Mouse (Mus musculus): ENCODE measurements at regions not wholly inside any gene's neighbourhood (a gene's known extent, or its start where the extent isn't known, plus 50 kb on each side); places are given as distances from the start of the nearest gene placed in this dataset.

DNA sequence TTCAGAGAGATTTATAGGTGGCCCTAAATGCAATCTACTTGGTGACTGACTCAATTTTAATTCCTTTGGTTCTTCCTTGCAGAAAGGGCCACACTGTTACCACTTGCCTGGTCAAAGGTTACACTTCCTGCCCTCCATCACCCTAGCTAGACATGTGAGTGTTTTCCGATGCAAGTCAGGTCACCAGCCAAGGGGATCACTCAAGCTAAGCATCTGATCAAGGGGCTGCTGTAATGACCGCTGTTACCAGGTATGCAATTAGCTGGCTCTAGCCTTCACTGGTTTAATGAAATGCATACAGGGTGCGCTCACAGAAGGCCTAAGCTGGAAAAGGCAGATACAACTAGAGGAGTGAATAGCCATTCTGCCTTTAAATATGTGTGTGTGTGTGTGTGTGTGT, 105.1 kb downstream of the Mtx2 start:
- no peak for TF ChIP-seq POLR2A (IDR thresholded peaks at IDR 0.05; ENCODE audit: borderline replicate concordance, extremely low read depth, low read depth, low read length)
- TF ChIP-seq CTCF (IDR thresholded peaks at IDR 0.05; ENCODE audit: insufficient read depth, low read length): no peak
- no peaks in the 10 kb centered on the region for H3K4me1 ChIP-seq (ENCODE audit: control insufficient read depth, insufficient read depth, low read length)
- no peak for DNase-seq
- H3K4me3 ChIP-seq (replicated peaks; ENCODE audit: extremely low read depth, low read depth, low read length): no peak overlapping the region
- WGBS: 73% methylated on average over 3 of the region's 3 CpGs

DNA sequence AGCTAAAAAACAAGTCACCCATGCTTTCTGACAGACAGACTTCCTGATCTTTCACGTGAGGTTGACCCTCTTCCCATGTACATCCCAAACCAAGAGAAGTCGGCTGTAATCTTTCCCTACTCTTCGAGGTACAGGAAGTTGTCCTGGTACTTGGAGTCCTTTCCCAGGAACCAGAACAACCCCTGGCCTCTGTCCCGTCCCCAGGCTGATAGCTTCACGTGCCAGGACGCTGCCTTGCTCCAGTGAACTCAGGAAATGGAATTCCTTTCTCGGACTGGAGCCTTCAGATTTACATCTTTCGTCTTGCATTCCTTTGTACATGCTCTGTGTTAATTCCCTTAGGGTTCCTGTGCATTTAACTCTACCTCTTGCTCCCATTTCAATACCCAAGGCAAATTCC, 107.6 kb downstream of the Mtx2 start:
- Histone ChIP-seq H3K4me3 (replicated peaks; ENCODE audit: extremely low read depth, low read depth, low read length) (no peak overlapping the region), H3K4me1 (ENCODE audit: control insufficient read depth, insufficient read depth, low read length) (no peaks in the 10 kb centered on the region)
- WGBS: 15% methylated on average over 8 of the region's 8 CpGs
- DNase-seq: no peak
- no peak for TF ChIP-seq POLR2A (IDR thresholded peaks at IDR 0.05; ENCODE audit: borderline replicate concordance, extremely low read depth, low read depth, low read length)
- no peak for TF ChIP-seq CTCF (IDR thresholded peaks at IDR 0.05; ENCODE audit: insufficient read depth, low read length)

DNA sequence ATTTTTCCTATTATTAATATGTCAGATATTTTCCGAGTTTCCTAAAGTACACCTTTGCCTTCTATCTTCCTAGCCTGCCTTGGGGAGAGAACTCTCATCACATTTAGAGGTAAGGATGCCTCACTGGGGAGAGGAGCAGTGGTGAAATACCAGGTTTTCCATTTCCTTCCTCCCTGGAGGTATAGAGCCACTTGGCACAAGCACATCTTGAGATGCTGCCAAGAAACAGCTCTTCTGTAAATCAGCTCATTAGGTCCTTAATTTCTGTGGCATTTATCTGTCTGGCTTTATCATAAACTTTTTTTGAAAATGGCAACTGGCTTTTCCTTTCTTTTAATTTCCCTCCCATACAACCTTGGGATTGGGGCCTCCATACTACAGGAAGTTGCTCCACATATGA, 108.2 kb downstream of the Mtx2 start:
- no peak for DNase-seq
- TF ChIP-seq POLR2A (IDR thresholded peaks at IDR 0.05; ENCODE audit: borderline replicate concordance, extremely low read depth, low read depth, low read length) (no peak), CTCF (IDR thresholded peaks at IDR 0.05; ENCODE audit: insufficient read depth, low read length) (no peak)
- Histone ChIP-seq H3K4me1 (ENCODE audit: control insufficient read depth, insufficient read depth, low read length) (no peaks in the 10 kb centered on the region), H3K4me3 (replicated peaks; ENCODE audit: extremely low read depth, low read depth, low read length) (no peak overlapping the region)
- WGBS: 83% methylated on average over 1 of the region's 1 CpGs

DNA sequence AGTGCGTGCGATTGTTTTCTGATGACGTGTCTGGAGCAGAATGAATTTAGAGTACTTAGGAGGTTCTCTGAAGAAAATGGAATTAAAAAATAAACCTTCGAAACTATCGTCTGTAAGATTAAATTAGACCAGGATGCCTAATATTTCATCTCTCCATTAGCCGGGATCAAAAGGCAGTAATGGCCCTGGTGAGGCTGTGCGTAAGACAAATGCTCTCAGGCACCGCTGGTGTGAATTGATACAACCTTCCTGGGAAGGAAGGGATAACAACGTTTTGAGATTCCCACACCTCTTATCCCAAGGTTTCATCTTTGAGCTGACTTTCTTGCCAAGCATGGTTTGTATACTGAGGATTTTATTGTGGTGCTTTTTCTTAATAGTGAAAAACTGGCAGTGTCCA, 113.1 kb downstream of the Mtx2 start:
- DNase-seq: no peak
- no peaks in the 10 kb centered on the region for H3K4me1 ChIP-seq (ENCODE audit: control insufficient read depth, insufficient read depth, low read length)
- no peak for TF ChIP-seq POLR2A (IDR thresholded peaks at IDR 0.05; ENCODE audit: borderline replicate concordance, extremely low read depth, low read depth, low read length)
- TF ChIP-seq CTCF (IDR thresholded peaks at IDR 0.05; ENCODE audit: insufficient read depth, low read length): no peak
- no peak overlapping the region for H3K4me3 ChIP-seq (replicated peaks; ENCODE audit: extremely low read depth, low read depth, low read length)
- 66% methylated on average over 9 of the region's 9 CpGs for WGBS

- H3K4me3 ChIP-seq (replicated peaks; ENCODE audit: extremely low read depth, low read depth, low read length): no peak overlapping the region
- 92% methylated on average over 10 of the region's 10 CpGs for WGBS
- H3K4me1 ChIP-seq (ENCODE audit: control insufficient read depth, insufficient read depth, low read length): no peaks in the 10 kb centered on the region
- TF ChIP-seq POLR2A (IDR thresholded peaks at IDR 0.05; ENCODE audit: borderline replicate concordance, extremely low read depth, low read depth, low read length) (no peak), CTCF (IDR thresholded peaks at IDR 0.05; ENCODE audit: insufficient read depth, low read length) (no peak)
- DNase-seq: no peak
These were observed 116.4 kb downstream of the Mtx2 start for GRCm38 (mm10) chr2:74941966-74942365.

DNA sequence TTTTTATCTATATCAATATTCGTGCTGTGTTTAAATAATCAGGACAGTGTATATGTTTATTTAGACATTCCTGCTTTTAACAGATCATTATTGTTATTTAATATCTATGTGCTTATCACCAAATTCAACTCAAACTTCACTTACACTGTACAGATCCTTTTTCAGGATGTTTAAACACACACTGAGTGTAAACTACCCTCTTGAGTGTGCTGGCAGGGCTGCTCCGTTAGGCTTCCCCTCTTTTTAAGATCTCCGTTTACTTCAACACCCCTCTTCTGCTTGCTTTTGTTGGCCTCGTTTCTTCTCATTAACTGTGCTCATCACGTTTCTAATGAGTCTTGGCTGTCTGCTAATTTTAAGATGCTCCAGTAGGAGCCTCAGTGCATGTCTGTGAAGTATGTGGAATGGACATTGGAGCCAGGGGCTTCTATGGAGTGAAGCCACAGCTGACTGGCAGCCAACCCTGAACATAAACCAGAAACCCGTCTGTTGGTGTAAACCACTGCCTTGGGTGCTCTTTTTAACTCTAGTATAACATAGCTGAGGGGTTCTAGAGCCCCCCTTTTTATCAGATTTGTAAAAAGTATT, 117.1 kb downstream of the Mtx2 start:
- H3K4me1 ChIP-seq (ENCODE audit: control insufficient read depth, insufficient read depth, low read length): no peaks in the 10 kb centered on the region
- DNase-seq: no peak
- no peak overlapping the region for H3K4me3 ChIP-seq (replicated peaks; ENCODE audit: extremely low read depth, low read depth, low read length)
- 34% methylated on average over 6 of the region's 6 CpGs for WGBS
- no peak for TF ChIP-seq CTCF (IDR thresholded peaks at IDR 0.05; ENCODE audit: insufficient read depth, low read length)
- TF ChIP-seq POLR2A (IDR thresholded peaks at IDR 0.05; ENCODE audit: borderline replicate concordance, extremely low read depth, low read depth, low read length): no peak

GRCm38 (mm10) chr2:74945185-74945749, 119.7 kb downstream of the Mtx2 start:
- 93% methylated on average over 7 of the region's 7 CpGs for WGBS
- Histone ChIP-seq H3K4me1 (ENCODE audit: control insufficient read depth, insufficient read depth, low read length) (no peaks in the 10 kb centered on the region), H3K4me3 (replicated peaks; ENCODE audit: extremely low read depth, low read depth, low read length) (no peak overlapping the region)
- TF ChIP-seq POLR2A (IDR thresholded peaks at IDR 0.05; ENCODE audit: borderline replicate concordance, extremely low read depth, low read depth, low read length) (no peak), CTCF (IDR thresholded peaks at IDR 0.05; ENCODE audit: insufficient read depth, low read length) (no peak)
- no peak for DNase-seq

DNA sequence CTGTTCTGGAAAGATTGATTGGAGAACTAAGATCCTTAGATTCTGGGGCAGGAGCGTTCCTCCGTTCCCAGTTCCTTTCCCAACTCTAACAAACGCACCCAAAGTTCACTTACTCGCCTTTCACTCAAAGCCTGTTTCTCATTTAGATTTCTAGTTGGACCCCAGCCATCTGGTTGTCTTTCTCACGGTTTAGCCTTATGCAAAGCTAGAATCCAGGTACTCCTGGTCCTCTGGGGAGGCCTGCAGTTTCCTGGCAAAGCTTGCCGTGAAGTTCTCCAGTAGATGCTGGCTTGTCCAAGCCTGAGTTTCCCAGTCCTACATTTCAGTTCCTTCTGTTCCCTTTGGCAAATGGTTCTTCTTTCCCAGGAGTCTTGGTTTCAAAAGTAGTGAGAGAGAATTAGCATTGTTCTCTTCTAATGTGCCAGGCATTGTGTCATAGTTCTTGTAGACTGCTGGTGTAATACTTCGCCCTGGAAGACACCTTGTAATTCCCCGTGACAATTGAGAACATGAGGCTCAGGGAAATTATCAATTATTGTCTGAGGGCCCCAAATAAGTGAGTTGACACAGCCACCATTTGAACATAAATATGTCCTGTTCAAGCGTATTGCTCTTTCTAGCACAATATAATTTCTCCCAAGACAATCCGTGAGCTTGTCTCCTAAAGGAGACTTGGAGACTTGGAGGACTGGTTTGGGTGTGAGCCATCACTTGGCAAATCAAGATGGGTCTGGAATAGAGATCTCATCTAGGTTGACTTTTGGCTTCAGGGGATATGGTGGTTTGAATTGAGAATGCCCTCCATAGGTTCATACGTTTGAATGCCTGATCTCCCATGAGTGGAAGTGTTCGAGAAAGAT, 126.0 kb downstream of the Mtx2 start:
- 76% methylated on average over 12 of the region's 12 CpGs for WGBS
- DNase-seq: no peak
- no peak overlapping the region for H3K4me3 ChIP-seq (replicated peaks; ENCODE audit: extremely low read depth, low read depth, low read length)
- no peaks in the 10 kb centered on the region for H3K4me1 ChIP-seq (ENCODE audit: control insufficient read depth, insufficient read depth, low read length)
- TF ChIP-seq CTCF (IDR thresholded peaks at IDR 0.05; ENCODE audit: insufficient read depth, low read length) (no peak), POLR2A (IDR thresholded peaks at IDR 0.05; ENCODE audit: borderline replicate concordance, extremely low read depth, low read depth, low read length) (no peak)

- WGBS: 77% methylated on average over 9 of the region's 9 CpGs
- DNase-seq: no peak
- no peak overlapping the region for H3K4me3 ChIP-seq (replicated peaks; ENCODE audit: extremely low read depth, low read depth, low read length)
- TF ChIP-seq CTCF (IDR thresholded peaks at IDR 0.05; ENCODE audit: insufficient read depth, low read length): no peak
- TF ChIP-seq POLR2A (IDR thresholded peaks at IDR 0.05; ENCODE audit: borderline replicate concordance, extremely low read depth, low read depth, low read length): no peak
- H3K4me1 ChIP-seq (ENCODE audit: control insufficient read depth, insufficient read depth, low read length): no peaks in the 10 kb centered on the region
These were observed 128.5 kb downstream of the Mtx2 start for GRCm38 (mm10) chr2:74954101-74954500.
